Mouse (Mus musculus) intestine, postnatal 0 days (tissue): ENCODE data around the gene Snx29. TPM values are rescaled to one million over a fixed set of nuclear protein-coding genes. Genes with fewer than 3 reads are reported as not detected.
"Not testable (repeated sequence)": the region's sequence is repeated elsewhere in the genome, so short reads cannot be mapped to it uniquely, and the experiment has no call there.

Experiments used
- ATAC-seq: fragments of 200-750 bp; cut with Nextera tagmentation; 2 replicates; pipeline ENCODE4 v1.8.0; 2017; ENCODE audit warnings: mild to moderate bottlenecking, moderate TSS enrichment, moderate library complexity
- H3K27ac ChIP-seq: fragments of 300-500 bp; sonication (generic); 2 replicates; pipeline ENCODE4 v1.5.1; 2014; ENCODE audit warnings: mild to moderate bottlenecking, low read depth, low read length, moderate library complexity
- H3K27me3 ChIP-seq: fragments of 300-500 bp; sonication (generic); replicated peaks from 2 replicates; pipeline ENCODE4 v1.6.1; 2014; ENCODE audit warnings: low read length, mixed read lengths; ENCODE audit not compliant: control insufficient read depth, insufficient read depth
- H3K36me3 ChIP-seq: fragments of 300-500 bp; sonication (generic); 2 replicates; pipeline ENCODE4 v1.6.1; 2014; ENCODE audit warnings: mild to moderate bottlenecking, moderate library complexity; ENCODE audit not compliant: control insufficient read depth, insufficient read depth
- H3K4me1 ChIP-seq: fragments of 300-500 bp; sonication (generic); replicated peaks from 2 replicates; pipeline ENCODE4 v1.6.1; 2014; ENCODE audit warnings: antibody characterized with exemption, low read length, mixed read lengths; ENCODE audit not compliant: control insufficient read depth, insufficient read depth
- H3K4me2 ChIP-seq: fragments of 300-500 bp; sonication (generic); replicated peaks from 2 replicates; pipeline ENCODE4 v1.6.1; 2014; ENCODE audit warnings: low read depth, mild to moderate bottlenecking, moderate library complexity
- H3K4me3 ChIP-seq: fragments of 300-500 bp; sonication (generic); 2 replicates; pipeline ENCODE4 v1.5.1; 2014; ENCODE audit warnings: low read depth, low read length
- H3K9ac ChIP-seq: fragments of 300-500 bp; sonication (generic); 2 replicates; pipeline ENCODE4 v1.6.1; 2014; ENCODE audit warnings: mild to moderate bottlenecking, low read depth, low read length
- H3K9me3 ChIP-seq: fragments of 300-500 bp; sonication (generic); 2 replicates; pipeline ENCODE4 v1.6.1; 2016; ENCODE audit warnings: mixed run types; ENCODE audit not compliant: control insufficient read depth
- CTCF ChIP-seq: sonication (generic); IDR thresholded peaks from 2 replicates; pipeline ENCODE4 v1.5.1; 2016; ENCODE audit warnings: low read depth, mild to moderate bottlenecking, control low read depth, antibody characterized with exemption, moderate library complexity
- WGBS: fragments of 180-500 bp; shearing (Covaris S2); extraction: QIAGEN DNeasy Blood & Tissue Kit; methylation state at CpG from one replicate; pipeline ENCODE4 v1.1.7; 2014; 5-methylcytosine and 5-hydroxymethylcytosine counted together
- polyA plus RNA-seq: library from polyadenylated mRNA; unstranded; fragments of >200 nt; fragmentation: Nextera tagmentation; extraction: Ambion mirVana; gene quantifications from 2 replicates; pipeline ENCODE4 v1.2.1, GENCODE M21; 2015

The Snx29 gene
- polyA plus RNA-seq = 1.9 and 4.0 TPM in 2 replicates

- Histone ChIP-seq H3K9ac (peak within 1 kb of the TSS; percentile 84), H3K27ac (peak within 1 kb of the TSS; percentile 71), H3K4me3 (peak within 1 kb of the TSS; percentile 81), H3K4me1 (0 out of 2 replicates have a peak, but pooled peaks cover 5% of the 10 kb centered on the region), H3K9me3 (no peaks in the 10 kb centered on the region), H3K27me3 (no peaks in the 10 kb centered on the region), H3K4me2 (peak within 1 kb of the TSS; percentile 82), H3K36me3 (no peaks in the 10 kb centered on the region)
- TF ChIP-seq CTCF = peak; percentile 32; the same call in 1 of the 2 replicates
- ATAC-seq = peak; percentile 96
- 4% methylated on average over 61 of the region's 61 CpGs for WGBS
Observed at GRCm38 (mm10) chr16:11322409-11323323, at the start of gene Snx29. TSS of gene Snx29 (plus strand) at chr16:11322908.

- H3K36me3 ChIP-seq = no peaks in the 10 kb centered on the region
- no peak overlapping the region for H3K4me3 ChIP-seq
- no peaks in the 10 kb centered on the region for H3K4me1 ChIP-seq
- no peak for ATAC-seq
- no peaks in the 10 kb centered on the region for H3K9me3 ChIP-seq
- no peak for TF ChIP-seq CTCF
- no peak overlapping the region for H3K27ac ChIP-seq
- 73% methylated on average over 3 of the region's 3 CpGs for WGBS
- no peak overlapping the region for H3K4me2 ChIP-seq
- H3K27me3 ChIP-seq = no peaks in the 10 kb centered on the region
- H3K9ac ChIP-seq = no peak overlapping the region
Observed at GRCm38 (mm10) chr16:11276888-11277287, 45.8 kb upstream of the Snx29 start.

GRCm38 (mm10) chr16:11278778-11279177 is 43.9 kb upstream of the Snx29 start:
- ATAC-seq = no peak
- H3K36me3 ChIP-seq = no peaks in the 10 kb centered on the region
- H3K4me1 ChIP-seq = no peaks in the 10 kb centered on the region
- no peaks in the 10 kb centered on the region for H3K27me3 ChIP-seq
- H3K4me3 ChIP-seq = no peak overlapping the region
- 53% methylated on average over 6 of the region's 6 CpGs for WGBS
- no peak overlapping the region for H3K27ac ChIP-seq
- H3K9me3 ChIP-seq = no peaks in the 10 kb centered on the region
- no peak for TF ChIP-seq CTCF
- H3K4me2 ChIP-seq = no peak overlapping the region
- H3K9ac ChIP-seq = no peak overlapping the region

GRCm38 (mm10) chr16:11282655-11283232 is 40.0 kb upstream of the Snx29 start:
- Histone ChIP-seq H3K9ac (no peak overlapping the region), H3K4me1 (no peaks in the 10 kb centered on the region), H3K36me3 (no peaks in the 10 kb centered on the region), H3K4me3 (no peak overlapping the region), H3K9me3 (no peaks in the 10 kb centered on the region), H3K27ac (no peak overlapping the region), H3K4me2 (no peak overlapping the region), H3K27me3 (no peaks in the 10 kb centered on the region)
- ATAC-seq = no peak
- WGBS = 73% methylated on average over 5 of the region's 5 CpGs
- TF ChIP-seq CTCF = no peak

GRCm38 (mm10) chr16:11284881-11285280 is 37.8 kb upstream of the Snx29 start:
- H3K4me2 ChIP-seq = no peak overlapping the region
- WGBS = 71% methylated on average over 2 of the region's 2 CpGs
- no peaks in the 10 kb centered on the region for H3K36me3 ChIP-seq
- H3K27ac ChIP-seq = no peak overlapping the region
- H3K9ac ChIP-seq = no peak overlapping the region
- ATAC-seq = no peak
- H3K4me3 ChIP-seq = no peak overlapping the region
- no peaks in the 10 kb centered on the region for H3K4me1 ChIP-seq
- peaks cover 7% of the 10 kb centered on the region; the same call in 1 of the 2 replicates for H3K9me3 ChIP-seq
- TF ChIP-seq CTCF = no peak
- no peaks in the 10 kb centered on the region for H3K27me3 ChIP-seq

- Histone ChIP-seq H3K27me3 (no peaks in the 10 kb centered on the region), H3K4me1 (no peaks in the 10 kb centered on the region), H3K9me3 (peaks cover 13% of the 10 kb centered on the region; the same call in 1 of the 2 replicates), H3K9ac (no peak overlapping the region), H3K36me3 (no peaks in the 10 kb centered on the region), H3K27ac (no peak overlapping the region), H3K4me2 (no peak overlapping the region), H3K4me3 (no peak overlapping the region)
- TF ChIP-seq CTCF = no peak
- WGBS = 82% methylated on average over 2 of the region's 2 CpGs
- no peak for ATAC-seq
Observed at GRCm38 (mm10) chr16:11285949-11286348, 36.8 kb upstream of the Snx29 start.

- H3K9me3 ChIP-seq = peaks cover 13% of the 10 kb centered on the region; the same call in 1 of the 2 replicates
- H3K36me3 ChIP-seq, H3K27ac ChIP-seq, H3K27me3 ChIP-seq, H3K4me1 ChIP-seq, H3K4me3 ChIP-seq, ATAC-seq, H3K4me2 ChIP-seq, H3K9ac ChIP-seq: not testable (repeated sequence)
- 92% methylated on average over 7 of the region's 8 CpGs for WGBS
Observed at GRCm38 (mm10) chr16:11288873-11289272, 33.8 kb upstream of the Snx29 start.

- WGBS = 74% methylated on average over 4 of the region's 4 CpGs
- H3K36me3 ChIP-seq, H3K4me1 ChIP-seq, H3K9me3 ChIP-seq, H3K4me3 ChIP-seq, ATAC-seq, H3K27me3 ChIP-seq, H3K27ac ChIP-seq, H3K9ac ChIP-seq, H3K4me2 ChIP-seq: not testable (repeated sequence)
Observed at GRCm38 (mm10) chr16:11295583-11295982, 27.1 kb upstream of the Snx29 start.
